Mouse (Mus musculus) testis, adult 2 months (tissue): ENCODE results near the gene Enox1. TPM values are rescaled to one million over a fixed set of nuclear protein-coding genes. Genes with fewer than 3 reads are reported as not detected.

Experiments
- H3K27ac ChIP-seq: fragments of 200-500 bp; 2 replicates; pipeline ENCODE4 v1.5.1; 2012; ENCODE audit warnings: low read depth, low read length; ENCODE audit not compliant: control insufficient read depth, insufficient read depth
- H3K27me3 ChIP-seq: fragments of 200-500 bp; 2 replicates; pipeline ENCODE4 v1.6.1; 2012; ENCODE audit warnings: mild to moderate bottlenecking, low read length, moderate library complexity; ENCODE audit not compliant: control insufficient read depth, insufficient read depth
- H3K36me3 ChIP-seq: fragments of 200-500 bp; 2 replicates; pipeline ENCODE4 v1.6.1; 2012; ENCODE audit warnings: mild to moderate bottlenecking, low read length; ENCODE audit not compliant: control insufficient read depth, insufficient read depth
- H3K4me1 ChIP-seq: fragments of 200-500 bp; 2 replicates; pipeline ENCODE4 v1.6.1; 2012; ENCODE audit warnings: low read length; ENCODE audit not compliant: control insufficient read depth, insufficient read depth
- H3K4me3 ChIP-seq: fragments of 200-500 bp; 2 replicates; pipeline ENCODE4 v1.5.1; 2012; ENCODE audit warnings: low read depth, mild to moderate bottlenecking, low read length, moderate library complexity, mixed read lengths; ENCODE audit not compliant: control insufficient read depth
- CTCF ChIP-seq: fragments of 200-500 bp; IDR thresholded peaks from 2 replicates; pipeline ENCODE4 v1.5.1; 2012; ENCODE audit warnings: low read depth, mild to moderate bottlenecking, inconsistent platforms, low read length, moderate library complexity; ENCODE audit not compliant: control insufficient read depth, insufficient read depth, insufficient replicate concordance
- POLR2A ChIP-seq: fragments of 200-500 bp; IDR thresholded peaks from 2 replicates; pipeline ENCODE4 v1.6.1; 2012; ENCODE audit warnings: low read depth, mild to moderate bottlenecking, inconsistent platforms, low read length, moderate library complexity; ENCODE audit not compliant: control insufficient read depth
- polyA plus RNA-seq: library from polyadenylated mRNA; depleted of rRNA; stranded (reverse); fragments of >200 nt; gene quantifications from 2 replicates; pipeline ENCODE4 v1.2.3, GENCODE M21; 2012

Enox1 gene
- polyA plus RNA-seq, 1 experiment = 3.9 TPM

GRCm38 (mm10) chr14:77577481-77578251 is 421.1 kb downstream of the Enox1 start:
- H3K4me1 ChIP-seq = peaks cover 4% of the 10 kb centered on the region

GRCm38 (mm10) chr14:77578355-77578754 is 421.8 kb downstream of the Enox1 start:
- Histone ChIP-seq H3K27ac (no peak overlapping the region), H3K36me3 (no peaks in the 10 kb centered on the region), H3K27me3 (no peaks in the 10 kb centered on the region), H3K4me1 (peaks cover 4% of the 10 kb centered on the region), H3K4me3 (no peak overlapping the region)
- TF ChIP-seq CTCF = no peak
- TF ChIP-seq POLR2A = no peak

More at GRCm38 (mm10) chr14:77577481-77578251, 421.1 kb downstream of the Enox1 start:
- no peak overlapping the region for H3K4me3 ChIP-seq
- TF ChIP-seq CTCF (no peak), POLR2A (no peak)
- no peak overlapping the region for H3K27ac ChIP-seq
- no peaks in the 10 kb centered on the region for H3K27me3 ChIP-seq
- H3K36me3 ChIP-seq = no peaks in the 10 kb centered on the region

GRCm38 (mm10) chr14:77580106-77580936 is 423.8 kb downstream of the Enox1 start:
- H3K27me3 ChIP-seq = no peaks in the 10 kb centered on the region
- peaks cover 4% of the 10 kb centered on the region for H3K4me1 ChIP-seq
- H3K27ac ChIP-seq = no peak overlapping the region
- TF ChIP-seq CTCF (no peak), POLR2A (no peak)
- H3K36me3 ChIP-seq = no peaks in the 10 kb centered on the region
- H3K4me3 ChIP-seq = no peak overlapping the region

- TF ChIP-seq POLR2A (no peak), CTCF (no peak)
- Histone ChIP-seq H3K27ac (no peak overlapping the region), H3K36me3 (no peaks in the 10 kb centered on the region), H3K4me1 (peaks cover 4% of the 10 kb centered on the region), H3K27me3 (no peaks in the 10 kb centered on the region), H3K4me3 (no peak overlapping the region)
Measured at GRCm38 (mm10) chr14:77580937-77581270, 424.3 kb downstream of the Enox1 start.

- H3K4me1 ChIP-seq = peaks cover 4% of the 10 kb centered on the region
- H3K27ac ChIP-seq = no peak overlapping the region
- H3K4me3 ChIP-seq = no peak overlapping the region
- H3K36me3 ChIP-seq = no peaks in the 10 kb centered on the region
- TF ChIP-seq POLR2A = no peak
- TF ChIP-seq CTCF = no peak
- no peaks in the 10 kb centered on the region for H3K27me3 ChIP-seq
Measured at GRCm38 (mm10) chr14:77581616-77582015, 425.1 kb downstream of the Enox1 start.

GRCm38 (mm10) chr14:77584426-77584825 is 427.9 kb downstream of the Enox1 start:
- Histone ChIP-seq H3K27ac (no peak overlapping the region), H3K4me3 (no peak overlapping the region), H3K36me3 (no peaks in the 10 kb centered on the region), H3K4me1 (peaks cover 4% of the 10 kb centered on the region), H3K27me3 (no peaks in the 10 kb centered on the region)
- no peak for TF ChIP-seq CTCF
- TF ChIP-seq POLR2A = no peak

GRCm38 (mm10) chr14:77585031-77585800 is 428.7 kb downstream of the Enox1 start:
- TF ChIP-seq CTCF (no peak), POLR2A (no peak)
- Histone ChIP-seq H3K4me1 (peaks cover 4% of the 10 kb centered on the region), H3K27ac (no peak overlapping the region), H3K36me3 (no peaks in the 10 kb centered on the region), H3K4me3 (no peak overlapping the region), H3K27me3 (no peaks in the 10 kb centered on the region)
